Mouse (Mus musculus) neural tube, embryonic 14.5 days (tissue): ENCODE results near the gene Brca1. TPM values are rescaled to one million over a fixed set of nuclear protein-coding genes. Genes with fewer than 3 reads are reported as not detected.
A peak's percentile ranks its signal among the peaks of the same experiment; 100 is the strongest.
"Not testable (repeated sequence)": the region's sequence is repeated elsewhere in the genome, so short reads cannot be mapped to it uniquely, and the experiment has no call there.

Experiments used
- ATAC-seq: fragments of 200-750 bp; cut with Nextera tagmentation; 2 replicates; pipeline ENCODE4 v1.8.0; 2017; ENCODE audit warnings: low read depth, mild to moderate bottlenecking, moderate TSS enrichment, moderate library complexity
- H3K27ac ChIP-seq: fragments of 300-500 bp; sonication (generic); 2 replicates; pipeline ENCODE4 v1.5.1; 2014; ENCODE audit warnings: low read depth, mild to moderate bottlenecking, control low read depth, low read length, moderate library complexity, mixed read lengths
- H3K27me3 ChIP-seq: fragments of 300-500 bp; sonication (generic); 2 replicates; pipeline ENCODE4 v1.6.1; 2014; ENCODE audit warnings: low read length; ENCODE audit not compliant: control insufficient read depth, insufficient read depth
- H3K36me3 ChIP-seq: fragments of 300-500 bp; sonication (generic); 2 replicates; pipeline ENCODE4 v1.6.1; 2014; ENCODE audit warnings: low read length, mixed read lengths; ENCODE audit not compliant: control insufficient read depth, insufficient read depth
- H3K4me1 ChIP-seq: fragments of 300-500 bp; sonication (generic); 2 replicates; pipeline ENCODE4 v1.6.1; 2014; ENCODE audit warnings: low read length; ENCODE audit not compliant: control insufficient read depth, insufficient read depth
- H3K4me2 ChIP-seq: fragments of 300-500 bp; sonication (generic); 2 replicates; pipeline ENCODE4 v1.6.1; 2014; ENCODE audit warnings: mild to moderate bottlenecking, low read depth, low read length, control low read depth
- H3K4me3 ChIP-seq: fragments of 300-500 bp; sonication (generic); 2 replicates; pipeline ENCODE4 v1.5.1; 2014; ENCODE audit warnings: low read depth, low read length, control low read depth, mixed read lengths
- H3K9ac ChIP-seq: fragments of 300-500 bp; sonication (generic); replicated peaks from 2 replicates; pipeline ENCODE4 v1.6.1; 2014; ENCODE audit warnings: low read depth, mild to moderate bottlenecking, control low read depth, low read length, mixed read lengths
- H3K9me3 ChIP-seq: fragments of 300-500 bp; sonication (generic); 2 replicates; pipeline ENCODE4 v1.6.1; 2016; ENCODE audit warnings: low read length; ENCODE audit not compliant: control insufficient read depth
- WGBS: fragments of 180-500 bp; shearing (Covaris S2); extraction: QIAGEN DNeasy Blood & Tissue Kit; methylation state at CpG from one replicate; pipeline ENCODE4 v1.1.7; 2014; 5-methylcytosine and 5-hydroxymethylcytosine counted together
- polyA plus RNA-seq: library from polyadenylated mRNA; unstranded; fragments of >200 nt; fragmentation: Nextera tagmentation; extraction: Ambion mirVana; gene quantifications from 2 replicates; pipeline ENCODE4 v1.2.1, GENCODE M21; 2014

Gene Brca1
- polyA plus RNA-seq, 1 experiment from 2014 or later = 1.6 TPM

DNA sequence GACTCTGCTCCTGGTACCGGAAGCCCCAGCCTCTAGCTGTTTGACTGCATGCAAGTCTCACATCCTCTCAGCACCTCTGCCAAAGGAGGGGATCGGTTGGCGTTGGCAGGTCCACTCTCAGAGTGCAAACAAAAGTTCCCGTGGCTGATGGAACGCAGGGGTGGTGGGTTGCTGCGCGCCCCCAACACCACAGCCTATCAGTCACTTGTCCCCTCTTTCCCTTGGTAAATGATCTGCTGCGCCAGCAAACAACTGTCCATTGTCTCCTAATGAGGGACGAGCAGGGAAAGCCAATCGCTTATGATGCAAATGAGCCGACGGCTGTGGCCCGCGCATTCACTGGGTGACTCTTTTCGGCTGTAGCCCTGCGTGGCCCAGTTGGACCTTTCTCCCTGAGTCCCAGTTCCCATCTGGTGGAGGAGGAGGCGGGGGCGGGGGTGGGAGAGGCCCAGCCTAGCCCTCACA, 72.6 kb downstream of the Brca1 start:
- 0 out of 2 replicates have a peak overlapping the region, but pooled peaks have one; percentile 5 for H3K9ac ChIP-seq

DNA sequence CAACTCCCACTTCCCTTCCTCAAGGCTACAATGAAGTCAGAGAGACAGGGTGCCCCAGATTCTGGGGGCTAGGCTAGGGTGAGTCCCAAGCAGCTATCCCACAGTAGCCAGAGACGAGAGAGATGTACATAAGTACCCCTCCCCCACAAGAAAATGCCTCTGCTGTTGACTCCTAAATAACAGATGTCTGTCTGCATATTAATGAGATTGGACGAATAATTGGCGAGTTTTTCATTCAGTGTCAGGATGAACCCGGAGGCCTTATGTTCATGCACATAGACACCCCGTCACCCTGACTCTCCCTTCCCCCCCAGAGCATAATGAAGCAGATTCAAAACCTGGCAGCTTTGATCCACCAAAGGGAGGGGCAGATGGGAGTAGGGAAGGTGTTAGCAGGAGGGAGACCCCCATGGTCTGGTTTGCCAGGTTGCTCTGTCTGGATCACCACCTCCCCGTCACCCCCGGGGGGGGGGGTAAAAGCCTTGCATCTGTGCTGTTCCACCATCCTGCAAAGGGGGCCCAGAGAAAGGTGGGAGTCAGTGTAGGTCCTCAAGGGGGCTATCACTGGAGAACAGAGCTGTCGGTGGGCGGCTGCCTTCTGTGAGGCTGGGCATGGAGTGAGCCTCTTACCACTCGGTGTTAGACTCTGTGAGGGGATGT, 74.1 kb downstream of the Brca1 start:
- Histone ChIP-seq H3K36me3 (no peaks in the 10 kb centered on the region), H3K9me3 (no peaks in the 10 kb centered on the region), H3K4me1 (peaks cover 11% of the 10 kb centered on the region; the same call in 1 of the 2 replicates), H3K4me3 (no peak overlapping the region), H3K27me3 (no peaks in the 10 kb centered on the region), H3K4me2 (no peak overlapping the region), H3K27ac (peak overlapping the region; percentile 60), H3K9ac (no peak overlapping the region)
- WGBS = 13% methylated on average over 10 of the region's 10 CpGs
- ATAC-seq = peak; percentile 74

More for the DNA sequence above, 72.6 kb downstream of the Brca1 start:
- H3K27me3 ChIP-seq = no peaks in the 10 kb centered on the region
- no peak overlapping the region for H3K4me3 ChIP-seq
- no peaks in the 10 kb centered on the region for H3K36me3 ChIP-seq
- H3K27ac ChIP-seq = peak overlapping the region; percentile 58
- peaks cover 11% of the 10 kb centered on the region; the same call in 1 of the 2 replicates for H3K4me1 ChIP-seq
- ATAC-seq = peak; percentile 44; the same call in 1 of the 2 replicates
- no peaks in the 10 kb centered on the region for H3K9me3 ChIP-seq
- WGBS = 3% methylated on average over 18 of the region's 18 CpGs
- H3K4me2 ChIP-seq = peak overlapping the region; percentile 19

DNA sequence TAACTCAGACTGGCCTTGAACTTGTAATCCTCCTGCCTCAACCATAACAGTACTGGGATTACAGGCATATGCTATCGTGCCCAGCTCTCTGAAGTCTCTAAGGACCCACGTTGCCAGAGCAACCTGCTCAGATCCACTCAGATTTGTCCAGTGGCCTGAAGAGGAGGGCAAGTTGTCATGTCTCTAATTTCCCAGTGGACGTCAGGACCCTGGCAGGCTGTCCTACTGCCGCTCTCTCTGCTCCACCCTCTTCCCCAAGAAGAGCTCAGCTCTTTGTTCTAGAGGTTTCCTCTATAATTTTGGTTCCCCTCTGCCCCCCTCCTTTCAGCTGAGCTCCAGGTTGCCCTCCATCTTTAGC, 74.6 kb downstream of the Brca1 start:
- Histone ChIP-seq H3K4me2 (no peak overlapping the region), H3K4me3 (no peak overlapping the region), H3K9ac (no peak overlapping the region), H3K36me3 (no peaks in the 10 kb centered on the region), H3K27ac (peak overlapping the region; percentile 60), H3K27me3 (no peaks in the 10 kb centered on the region), H3K4me1 (peaks cover 13% of the 10 kb centered on the region; the same call in 1 of the 2 replicates), H3K9me3 (no peaks in the 10 kb centered on the region)
- ATAC-seq = peak; percentile 29
- WGBS = 4% methylated on average over 4 of the region's 4 CpGs

DNA sequence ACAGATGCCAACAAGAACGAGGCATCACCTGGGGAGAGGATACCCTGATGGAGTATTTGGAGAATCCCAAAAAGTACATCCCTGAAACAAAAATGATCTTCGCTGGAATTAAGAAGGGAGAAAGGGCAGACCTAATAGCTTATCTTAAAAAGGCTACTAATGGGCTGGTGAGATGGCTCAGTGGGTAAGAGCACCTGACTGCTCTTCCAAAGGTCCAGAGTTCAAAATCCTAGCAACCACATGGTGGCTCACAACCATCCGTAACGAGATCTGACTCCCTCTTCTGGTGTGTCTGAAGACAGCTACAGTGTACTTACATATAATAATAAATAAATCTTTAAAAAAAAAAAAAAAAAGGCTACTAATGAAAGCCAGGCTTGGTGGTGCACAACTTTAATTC, 75.4 kb downstream of the Brca1 start:
- H3K27ac ChIP-seq, H3K9me3 ChIP-seq, H3K27me3 ChIP-seq, ATAC-seq, H3K9ac ChIP-seq, H3K4me2 ChIP-seq, H3K36me3 ChIP-seq, H3K4me3 ChIP-seq: not testable (repeated sequence)
- H3K4me1 ChIP-seq = peaks cover 14% of the 10 kb centered on the region; the same call in 1 of the 2 replicates
- WGBS = 90% methylated on average over 4 of the region's 4 CpGs

DNA sequence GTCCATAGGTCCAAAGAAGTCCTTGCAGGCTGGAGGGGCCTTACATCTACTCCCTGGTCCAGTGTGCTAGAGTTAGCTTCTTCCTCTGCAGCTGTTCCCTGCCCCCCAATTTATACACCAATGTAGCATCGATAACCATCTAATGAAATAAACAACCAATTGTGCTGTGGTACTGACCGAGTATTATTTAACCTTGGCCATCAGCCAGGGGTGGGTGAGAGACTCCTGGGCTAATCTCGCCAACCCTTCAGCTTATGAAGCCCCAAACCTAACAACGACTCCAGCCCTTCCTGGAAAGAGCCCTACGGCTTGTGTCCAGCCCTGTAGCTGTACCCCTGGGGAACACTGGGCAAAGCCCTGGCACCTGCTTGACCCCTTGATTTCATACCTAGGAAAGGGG, 77.5 kb downstream of the Brca1 start:
- no peaks in the 10 kb centered on the region for H3K27me3 ChIP-seq
- H3K9ac ChIP-seq = no peak overlapping the region
- H3K4me2 ChIP-seq = no peak overlapping the region
- peaks cover 12% of the 10 kb centered on the region; the same call in 1 of the 2 replicates for H3K4me1 ChIP-seq
- no peak overlapping the region for H3K27ac ChIP-seq
- no peaks in the 10 kb centered on the region for H3K36me3 ChIP-seq
- H3K9me3 ChIP-seq = no peaks in the 10 kb centered on the region
- no peak overlapping the region for H3K4me3 ChIP-seq
- no peak for ATAC-seq
- 63% methylated on average over 5 of the region's 5 CpGs for WGBS

DNA sequence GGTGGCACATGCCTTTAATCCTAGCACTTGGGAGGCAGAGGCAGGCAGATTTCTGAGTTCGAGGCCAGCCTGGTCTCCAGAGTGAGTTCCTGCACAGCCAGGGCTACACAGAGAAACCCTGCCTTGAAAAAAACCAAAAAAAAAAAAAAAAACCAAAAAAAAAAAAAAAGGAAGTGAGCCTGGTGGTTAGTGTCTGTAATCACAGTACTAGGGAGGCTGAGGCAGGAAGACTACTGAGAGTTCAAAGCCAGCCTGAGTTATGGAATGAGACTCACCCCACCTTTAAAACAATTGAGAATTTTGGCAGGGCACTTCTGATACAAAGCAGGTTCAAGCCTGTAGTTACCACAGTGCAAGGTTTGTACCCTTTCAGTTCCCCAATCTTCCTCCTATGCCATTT, 78.1 kb downstream of the Brca1 start:
- not testable (repeated sequence) for H3K4me2 ChIP-seq, H3K36me3 ChIP-seq, H3K27me3 ChIP-seq, H3K9me3 ChIP-seq, H3K9ac ChIP-seq, H3K4me3 ChIP-seq, H3K27ac ChIP-seq, ATAC-seq
- 82% methylated on average over 1 of the region's 1 CpGs for WGBS
- peaks cover 13% of the 10 kb centered on the region for H3K4me1 ChIP-seq

DNA sequence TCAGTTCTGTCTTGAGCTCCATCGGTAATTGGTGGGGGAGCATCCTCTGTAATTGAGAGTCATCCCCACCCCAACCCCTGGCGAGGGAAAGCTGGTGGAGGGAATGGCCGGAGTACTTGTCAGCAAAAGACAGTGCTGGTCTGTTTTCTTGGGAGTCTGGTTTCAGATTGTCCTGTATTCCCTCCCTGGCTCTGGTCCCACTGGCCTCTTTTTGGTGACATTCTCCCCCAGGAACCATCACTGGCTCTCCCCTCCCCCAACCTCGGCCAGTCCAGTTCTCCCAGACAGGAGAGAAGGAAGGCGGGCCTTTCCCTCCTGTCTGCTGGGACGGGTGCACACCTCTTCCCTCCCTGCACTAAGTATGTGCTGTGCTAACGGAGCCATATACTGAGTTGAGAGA, 79.4 kb downstream of the Brca1 start:
- Histone ChIP-seq H3K4me3 (no peak overlapping the region), H3K36me3 (no peaks in the 10 kb centered on the region), H3K27me3 (no peaks in the 10 kb centered on the region), H3K4me1 (peaks cover 11% of the 10 kb centered on the region), H3K27ac (no peak overlapping the region), H3K9me3 (no peaks in the 10 kb centered on the region), H3K9ac (no peak overlapping the region), H3K4me2 (no peak overlapping the region)
- ATAC-seq = no peak
- WGBS = 52% methylated on average over 7 of the region's 7 CpGs

DNA sequence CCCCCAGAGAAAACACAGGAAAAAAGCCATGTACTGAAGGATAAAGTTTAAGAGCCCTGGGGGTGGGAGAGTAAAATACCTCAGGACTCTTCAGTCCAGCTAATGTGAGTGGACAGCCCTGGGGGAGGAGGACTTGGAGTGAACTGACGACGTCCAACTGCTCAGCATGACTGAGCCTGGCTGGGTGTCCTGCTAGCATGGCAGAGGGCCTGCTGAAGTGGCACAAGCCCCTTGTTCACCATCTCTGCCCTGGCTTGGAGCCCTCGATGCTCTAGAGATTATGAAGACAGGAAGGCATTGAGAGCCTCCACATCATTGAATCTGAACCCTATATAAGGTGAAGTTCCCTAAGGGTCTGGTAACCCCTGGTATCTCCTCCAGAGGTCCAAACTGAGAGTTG, 79.8 kb downstream of the Brca1 start:
- Histone ChIP-seq H3K4me3 (no peak overlapping the region), H3K9ac (no peak overlapping the region), H3K36me3 (no peaks in the 10 kb centered on the region), H3K9me3 (no peaks in the 10 kb centered on the region), H3K27ac (no peak overlapping the region), H3K27me3 (no peaks in the 10 kb centered on the region), H3K4me2 (no peak overlapping the region), H3K4me1 (peaks cover 15% of the 10 kb centered on the region; the same call in 1 of the 2 replicates)
- 63% methylated on average over 3 of the region's 3 CpGs for WGBS
- no peak for ATAC-seq

DNA sequence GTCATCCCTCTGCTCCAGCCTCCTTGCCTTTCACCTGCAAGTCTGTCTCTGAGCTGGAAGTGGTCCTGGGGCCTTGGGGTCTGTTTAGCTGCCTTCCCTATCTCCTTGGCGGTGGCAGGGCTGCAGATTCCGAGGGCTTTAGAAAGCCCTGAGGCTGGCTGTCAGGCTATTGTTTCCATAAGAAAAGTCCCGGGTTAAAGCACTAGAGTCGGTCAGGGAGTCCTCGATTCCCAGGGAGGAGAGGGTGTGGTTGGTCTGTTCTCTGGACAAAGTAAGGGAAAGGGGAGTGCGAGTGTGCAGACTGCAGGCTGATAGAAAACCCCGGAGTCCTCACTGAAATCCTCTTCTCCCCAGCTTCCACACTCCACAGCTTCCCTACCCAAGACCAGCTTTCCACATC, 81.5 kb downstream of the Brca1 start:
- Histone ChIP-seq H3K27ac (no peak overlapping the region), H3K4me2 (peak overlapping the region; percentile 16; the same call in 1 of the 2 replicates), H3K9ac (no peak overlapping the region), H3K27me3 (no peaks in the 10 kb centered on the region), H3K4me3 (no peak overlapping the region), H3K4me1 (peaks cover 15% of the 10 kb centered on the region; the same call in 1 of the 2 replicates), H3K9me3 (no peaks in the 10 kb centered on the region), H3K36me3 (no peaks in the 10 kb centered on the region)
- no peak for ATAC-seq
- WGBS = 24% methylated on average over 7 of the region's 7 CpGs
